Mouse (Mus musculus): Measurements from ENCODE around the gene Stat6. TPM values are rescaled to one million over a fixed set of nuclear protein-coding genes. Genes with fewer than 3 reads are reported as not detected.

Stat6 gene
- total RNA-seq, 4 experiments from 2014 or later = 10.0 to 13.6 (median 11.3) TPM

DNA sequence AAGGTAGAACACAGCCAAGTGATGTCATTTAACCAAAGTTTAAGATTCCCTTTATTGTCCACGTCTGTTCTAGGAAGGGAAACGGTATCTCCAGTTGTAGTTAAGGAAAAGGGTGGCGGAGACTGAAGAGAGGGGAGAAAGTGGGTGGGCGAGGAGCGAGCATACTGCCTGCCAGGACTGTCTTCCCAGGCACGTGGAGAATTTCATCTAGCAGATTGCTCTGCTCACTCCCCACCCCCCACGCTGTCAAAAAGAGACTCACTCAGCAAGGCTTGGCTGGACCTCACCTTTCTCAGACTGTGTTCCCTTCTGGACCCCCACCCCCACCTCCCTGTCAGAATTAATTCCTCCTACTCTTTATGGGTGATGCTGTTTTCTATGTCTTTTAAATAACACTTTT is 26.4 kb downstream of the Stat6 start:
- DNase-seq (ENCODE audit: low spot score in 2 of 2) = peak in 1 of 2 experiments; percentile 56

DNA sequence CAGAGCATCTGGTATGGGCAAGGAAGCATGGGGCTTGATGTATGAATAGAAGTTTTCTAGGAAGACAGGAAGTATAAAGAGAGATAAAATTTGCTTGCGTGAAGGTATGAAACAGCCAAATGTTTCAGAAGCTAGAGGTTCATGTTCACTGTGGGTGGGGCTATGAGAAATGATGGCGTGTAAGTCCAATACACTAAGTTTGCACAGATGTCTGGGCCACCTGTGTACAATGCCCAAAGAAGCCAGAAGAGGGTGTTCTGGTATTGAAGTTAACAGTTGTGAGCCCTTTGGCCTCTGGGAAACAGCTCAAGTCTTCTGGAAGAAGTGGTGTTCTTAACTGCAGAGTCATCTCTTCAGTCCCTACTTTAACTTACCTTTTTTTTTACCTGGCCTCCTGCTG is 27.4 kb downstream of the Stat6 start:
- no peak for DNase-seq (ENCODE audit: low spot score in 2 of 2)

DNA sequence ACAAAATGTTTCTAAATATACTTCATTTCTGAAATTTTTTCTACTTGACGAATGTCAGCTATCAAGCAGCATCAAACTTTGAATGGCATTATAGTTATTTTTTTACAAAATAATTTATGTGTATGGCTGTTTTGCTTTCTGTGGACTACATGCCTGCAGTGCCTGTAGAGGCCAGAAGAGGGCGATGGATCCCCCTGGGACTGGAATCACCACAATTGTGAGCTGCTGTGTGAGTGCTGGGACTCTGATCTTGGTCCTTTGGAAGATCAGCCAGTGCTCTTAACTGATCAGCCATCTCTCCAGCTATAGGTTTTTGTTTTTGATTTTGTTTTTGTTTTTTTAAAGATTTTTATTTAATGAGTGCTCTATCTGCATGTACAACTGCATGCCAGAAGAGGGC is 28.5 kb downstream of the Stat6 start:
- DNase-seq (ENCODE audit: low spot score in 2 of 2) = no peak

DNA sequence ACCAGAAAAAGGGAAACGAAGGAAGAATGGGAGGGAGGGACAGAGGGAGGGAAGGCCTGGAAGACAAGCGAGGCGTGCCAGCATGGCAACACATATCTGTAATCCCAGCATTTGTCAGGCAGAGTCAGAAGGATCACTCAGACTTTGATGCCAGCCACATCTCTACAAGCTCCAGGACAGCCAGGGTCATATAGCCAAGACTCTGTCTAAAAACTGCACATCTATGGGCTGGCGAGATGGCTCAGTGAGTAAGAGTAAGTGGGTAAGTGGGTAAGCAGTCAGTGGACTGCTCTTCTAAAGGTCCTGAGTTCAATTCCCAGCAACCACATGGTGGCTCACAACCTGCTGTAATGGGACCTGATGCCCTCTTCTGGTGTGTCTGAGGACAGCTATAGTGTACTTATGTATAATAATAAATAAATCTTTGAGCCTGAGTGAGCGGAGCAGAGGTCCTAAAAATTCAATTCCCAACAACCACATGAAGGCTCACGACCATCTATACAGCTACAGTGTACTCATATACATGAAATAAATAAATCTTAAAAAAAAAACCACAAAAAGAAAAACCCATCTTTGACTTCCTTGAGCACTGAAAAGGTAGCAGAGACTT is 31.4 kb downstream of the Stat6 start:
- DNase-seq (ENCODE audit: low spot score in 2 of 2) = no peak

- peak; percentile 91 to 94 for DNase-seq (ENCODE audit: low spot score in 2 of 2)
Measured at GRCm38 (mm10) chr10:127674794-127675522, 32.2 kb downstream of the Stat6 start.

DNA sequence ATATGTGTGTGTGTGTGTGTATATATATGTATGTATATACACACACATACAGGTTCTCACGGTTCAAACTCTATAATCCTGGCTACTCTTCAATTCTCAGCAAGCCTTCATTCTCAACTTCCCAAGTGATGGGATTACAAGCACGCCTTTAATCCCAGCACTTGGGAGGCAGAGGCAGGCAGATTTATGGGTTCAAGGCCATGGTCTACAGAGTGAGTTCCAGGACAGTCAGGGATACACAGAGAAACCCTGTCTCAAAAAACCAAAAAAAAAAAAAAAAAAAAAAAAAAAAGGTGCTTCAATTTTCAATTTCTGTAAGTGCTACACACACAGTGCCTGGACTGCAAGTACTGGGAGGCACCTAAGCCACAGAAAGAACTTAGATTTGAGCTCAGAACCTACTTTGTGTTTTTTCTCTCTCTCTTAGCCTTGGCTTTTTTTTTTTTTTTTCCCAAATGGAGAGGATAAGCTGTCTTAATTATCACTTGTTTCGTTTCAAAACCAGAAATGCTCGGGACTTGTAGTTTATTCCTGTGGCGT is 33.1 kb downstream of the Stat6 start:
- DNase-seq (ENCODE audit: low spot score in 2 of 2) = no peak

DNA sequence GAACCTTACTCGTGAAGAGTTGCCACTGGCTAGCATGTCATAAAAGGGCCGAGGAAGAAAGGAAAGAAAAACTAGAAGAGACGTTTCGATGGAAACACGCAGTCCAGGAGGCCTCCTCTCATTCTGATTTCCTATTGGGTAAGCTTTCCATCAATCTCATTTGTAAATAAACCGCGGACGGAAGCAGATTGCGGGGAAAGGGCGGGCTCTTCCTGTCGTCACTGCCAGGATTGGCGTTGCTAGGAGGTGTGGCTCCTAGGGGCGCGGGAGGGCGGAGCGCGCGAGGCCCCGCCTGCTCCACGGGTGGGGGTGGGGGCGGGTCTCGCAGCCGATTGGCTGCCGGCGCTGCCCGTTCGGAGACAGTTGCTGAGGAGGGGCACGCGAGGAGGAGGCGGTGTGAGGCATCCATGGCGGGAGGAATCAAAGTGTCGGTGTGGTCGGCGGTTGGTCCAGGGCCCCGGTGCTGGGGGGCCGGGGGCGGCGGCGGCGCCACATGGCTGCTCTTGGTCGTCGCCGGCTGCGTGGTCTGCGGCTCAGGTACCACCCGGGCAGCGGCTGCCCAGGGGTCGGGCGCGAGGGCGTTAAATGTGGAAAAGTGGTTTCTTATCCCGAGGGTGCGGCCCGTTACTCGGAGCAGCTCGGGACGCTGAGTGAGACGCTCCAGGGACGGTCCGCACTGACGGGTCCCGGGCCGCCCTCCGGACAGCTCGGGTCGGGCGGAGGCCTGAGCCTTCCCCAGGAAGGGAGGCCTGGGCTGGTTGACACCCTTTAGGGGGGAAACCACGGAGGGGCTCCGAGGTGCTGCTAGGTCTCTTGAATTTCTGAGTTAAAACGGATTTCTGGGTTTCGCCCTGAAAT is 34.1 kb downstream of the Stat6 start:
- peak; percentile 92 to 95 for DNase-seq (ENCODE audit: low spot score in 2 of 2)

GRCm38 (mm10) chr10:127677591-127678336 is 35.0 kb downstream of the Stat6 start:
- peak; percentile 46 to 50 for DNase-seq (ENCODE audit: low spot score in 2 of 2)

DNA sequence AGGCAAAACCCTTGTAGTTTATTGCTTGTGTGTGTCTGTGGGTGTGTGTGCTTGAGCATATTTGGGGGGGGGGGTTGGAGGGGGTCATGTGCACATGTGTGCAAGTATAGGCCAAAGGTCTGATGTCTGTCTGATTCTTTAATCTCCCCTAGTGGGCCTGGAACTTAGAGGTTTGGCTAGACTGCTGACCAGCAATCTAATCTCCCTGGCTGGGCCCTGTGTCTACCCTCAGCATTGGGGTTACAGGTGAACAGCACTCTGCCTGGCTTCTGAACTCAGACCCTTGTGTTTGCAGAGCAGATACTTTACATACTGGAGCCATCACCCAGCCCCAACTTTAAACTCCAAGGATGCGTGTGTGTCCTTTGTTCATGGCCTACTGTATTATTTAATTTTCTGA is 36.4 kb downstream of the Stat6 start:
- DNase-seq (ENCODE audit: low spot score in 2 of 2) = no peak

DNA sequence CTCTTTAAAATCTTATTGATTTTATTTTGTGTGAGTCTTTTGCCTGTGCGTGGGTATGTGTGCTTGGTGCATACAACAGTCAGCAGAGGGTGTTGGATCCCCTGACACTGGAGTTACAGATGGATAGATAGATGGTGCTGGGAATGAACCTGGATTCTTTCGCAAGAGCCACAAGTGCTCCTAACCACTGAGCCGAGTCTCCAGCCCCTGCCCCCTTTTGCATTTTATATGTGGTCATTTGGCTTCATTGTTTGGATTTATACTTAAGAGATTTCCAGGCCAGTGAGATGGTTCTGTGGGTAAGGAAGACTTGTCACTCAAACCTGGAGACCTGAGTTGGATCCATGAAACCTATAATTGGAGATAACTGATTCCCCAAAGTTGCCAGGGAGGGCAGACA is 37.1 kb downstream of the Stat6 start:
- no peak for DNase-seq (ENCODE audit: low spot score in 2 of 2)

- no peak for DNase-seq (ENCODE audit: low spot score in 2 of 2)
Measured at GRCm38 (mm10) chr10:127682886-127683285, 40.1 kb downstream of the Stat6 start.

DNA sequence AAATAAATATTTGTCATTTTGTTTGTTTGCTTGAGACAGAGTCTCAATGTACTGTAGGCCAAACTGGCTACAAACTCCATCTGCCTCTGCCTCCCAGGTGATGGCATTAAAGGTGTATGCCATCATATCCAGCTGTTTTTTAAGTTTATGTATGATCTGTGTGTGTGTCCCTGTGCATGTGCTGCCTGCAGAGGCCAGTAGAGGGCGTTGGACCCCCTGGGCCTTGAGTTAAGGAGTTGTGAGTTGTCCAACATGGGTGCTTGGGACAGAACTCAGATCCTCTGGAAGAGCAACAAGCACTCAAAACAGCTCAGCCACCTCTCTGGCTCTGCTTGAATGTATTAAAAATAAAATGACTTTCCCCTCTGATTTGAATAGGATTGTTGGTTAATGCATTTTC is 48.3 kb downstream of the Stat6 start:
- no peak for DNase-seq (ENCODE audit: low spot score in 2 of 2)

DNA sequence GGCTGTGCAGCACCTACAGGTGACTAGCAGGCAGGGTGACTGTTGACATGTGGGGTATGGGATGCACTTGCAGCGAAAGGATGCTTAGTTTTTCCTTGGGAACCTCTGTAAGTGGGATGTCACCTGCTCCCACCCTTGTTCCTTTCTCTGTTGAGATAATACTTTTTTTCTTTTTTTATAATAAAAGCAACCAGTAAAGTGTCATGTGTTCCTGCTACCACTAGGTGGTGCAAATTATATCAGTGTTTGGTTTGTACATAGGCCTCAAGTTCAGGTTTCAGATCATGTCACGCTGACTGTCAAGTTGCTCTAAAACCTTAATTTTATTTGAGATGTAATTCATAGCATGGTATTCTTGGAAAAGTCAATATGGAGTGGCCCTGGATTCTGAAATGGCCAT is 51.9 kb downstream of the Stat6 start:
- no peak for DNase-seq (ENCODE audit: low spot score in 2 of 2)

- DNase-seq (ENCODE audit: low spot score in 2 of 2) = no peak
Measured at GRCm38 (mm10) chr10:127695775-127696174, 53.0 kb downstream of the Stat6 start.

- DNase-seq (ENCODE audit: low spot score in 2 of 2) = no peak
Measured at GRCm38 (mm10) chr10:127698966-127699365, 56.2 kb downstream of the Stat6 start.

DNA sequence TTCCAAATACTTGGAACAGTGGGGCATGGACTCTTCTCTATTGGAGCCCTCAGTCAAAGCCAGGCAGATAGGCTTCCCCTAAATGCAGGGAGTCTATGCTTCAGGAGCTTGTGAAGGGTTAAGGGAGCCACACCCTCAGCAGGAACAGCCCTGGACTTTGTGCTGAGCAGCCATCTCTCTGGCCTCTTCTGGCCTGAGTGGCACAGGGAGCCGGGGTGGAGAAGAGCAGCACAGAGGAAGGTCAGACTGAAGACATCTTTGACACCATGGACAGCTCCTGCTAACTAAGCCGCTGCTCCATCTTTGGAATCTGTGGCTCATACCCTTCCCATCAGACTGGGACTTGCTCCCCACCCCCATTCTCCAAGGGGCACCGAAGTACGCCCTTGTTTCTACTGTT is 60.5 kb downstream of the Stat6 start:
- DNase-seq (ENCODE audit: low spot score in 2 of 2) = no peak

DNA sequence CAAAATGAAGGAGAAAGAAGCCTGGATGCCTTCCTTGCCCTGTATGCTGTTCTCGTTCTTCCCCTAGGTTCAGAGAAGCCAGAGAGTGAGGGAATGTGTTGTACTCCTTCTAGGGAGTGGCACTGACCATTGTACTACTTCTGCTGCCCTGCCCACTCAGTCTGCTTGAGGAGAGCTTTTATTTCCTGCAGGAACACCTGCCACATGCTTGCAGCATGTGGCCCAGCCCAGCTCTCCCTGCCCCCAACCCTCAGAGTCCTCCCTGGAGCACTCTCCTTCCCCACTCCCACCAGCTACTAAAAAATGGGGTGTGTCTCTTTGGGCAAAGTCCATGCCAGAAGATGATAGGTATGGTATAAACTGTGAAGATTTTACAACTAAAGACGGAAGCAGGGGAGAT is 61.5 kb downstream of the Stat6 start:
- DNase-seq (ENCODE audit: low spot score in 2 of 2) = no peak

GRCm38 (mm10) chr10:127704766-127705220 is 62.0 kb downstream of the Stat6 start, which contains the start of gene Myo1a:
TSS of gene Myo1a (plus strand) at chr10:127705170.
- DNase-seq (ENCODE audit: low spot score in 2 of 2) = no peak

DNA sequence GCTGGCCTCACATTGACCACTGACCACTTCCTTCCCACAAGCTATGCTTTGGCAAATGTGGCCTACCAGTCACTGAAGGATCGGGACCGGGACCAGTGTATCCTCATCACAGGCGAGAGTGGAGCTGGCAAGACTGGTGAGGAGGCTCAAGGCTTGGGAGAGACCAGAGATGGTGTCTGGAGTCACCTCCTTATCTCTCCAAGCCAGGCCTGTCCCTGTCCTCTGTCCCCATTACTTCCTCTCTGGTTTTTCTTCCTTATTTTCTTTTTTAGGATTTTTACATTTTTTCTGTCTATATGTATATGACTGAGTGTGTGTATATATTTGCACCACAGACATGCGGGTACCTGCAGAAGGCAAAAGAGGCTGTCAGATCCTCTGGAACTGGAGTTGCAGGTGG is 63.0 kb downstream of the Stat6 start:
- DNase-seq (ENCODE audit: low spot score in 2 of 2) = no peak

- DNase-seq (ENCODE audit: low spot score in 2 of 2) = no peak
Measured at GRCm38 (mm10) chr10:127707721-127708120, 64.9 kb downstream of the Stat6 start.

DNA sequence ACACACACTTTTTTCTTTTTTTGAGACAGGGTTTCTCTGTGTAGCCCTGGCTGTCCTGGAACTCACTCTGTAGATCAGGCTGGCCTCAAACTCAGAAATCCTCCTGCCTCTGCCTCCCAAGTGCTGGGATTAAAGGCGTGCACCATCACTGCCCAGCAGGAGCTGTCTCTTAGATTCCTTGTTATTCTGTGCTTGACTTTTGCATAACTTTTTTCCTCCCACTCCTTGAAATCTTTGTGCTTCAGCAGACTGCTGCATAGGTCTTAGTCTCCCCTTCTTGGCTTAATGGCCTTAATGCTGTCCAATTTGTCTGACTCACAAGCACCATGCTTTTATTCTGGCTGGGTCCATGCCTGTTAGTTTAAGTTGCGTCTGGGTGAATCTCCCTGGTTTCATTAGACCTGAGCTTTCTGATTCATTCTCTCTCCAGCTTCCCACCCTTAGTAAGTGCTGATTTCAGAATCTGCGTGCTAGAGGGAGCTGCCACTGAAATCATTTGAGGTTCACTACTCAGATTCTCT is 66.1 kb downstream of the Stat6 start:
- no peak for DNase-seq (ENCODE audit: low spot score in 2 of 2)

Measured in layer of hippocampus, adult 8-10 months (tissue).